Mouse (Mus musculus) hindbrain, postnatal 0 days (tissue): ENCODE results near the gene Syne3. TPM values are rescaled to one million over a fixed set of nuclear protein-coding genes. Genes with fewer than 3 reads are reported as not detected.

Experiments
- ATAC-seq: fragments of 200-750 bp; cut with Nextera tagmentation; 2 replicates; pipeline ENCODE4 v1.8.0; 2017; ENCODE audit warnings: mild to moderate bottlenecking, moderate TSS enrichment, moderate library complexity
- DNase-seq: peaks from one replicate; pipeline ENCODE4 v3.0.0-alpha.2; 2015; ENCODE audit warnings: low spot score
- H3K27ac ChIP-seq: fragments of 300-500 bp; sonication (generic); 2 replicates; pipeline ENCODE4 v1.5.1; 2014; ENCODE audit warnings: mild to moderate bottlenecking
- H3K27me3 ChIP-seq: fragments of 300-500 bp; sonication (generic); 2 replicates; pipeline ENCODE4 v1.6.1; 2014; ENCODE audit warnings: low read length, mixed read lengths; ENCODE audit not compliant: insufficient read depth
- H3K36me3 ChIP-seq: fragments of 300-500 bp; sonication (generic); 2 replicates; pipeline ENCODE4 v1.6.1; 2014; ENCODE audit warnings: low read length, mixed read lengths; ENCODE audit not compliant: insufficient read depth
- H3K4me1 ChIP-seq: fragments of 300-500 bp; sonication (generic); 2 replicates; pipeline ENCODE4 v1.6.1; 2014; ENCODE audit warnings: antibody characterized with exemption, low read length, mixed read lengths; ENCODE audit not compliant: insufficient read depth
- H3K4me2 ChIP-seq: fragments of 300-500 bp; sonication (generic); 2 replicates; pipeline ENCODE4 v1.6.1; 2014; ENCODE audit warnings: low read depth, mild to moderate bottlenecking, low read length, moderate library complexity, mixed read lengths
- H3K4me3 ChIP-seq: fragments of 300-500 bp; sonication (generic); 2 replicates; pipeline ENCODE4 v1.5.1; 2014; ENCODE audit warnings: low read length
- H3K9ac ChIP-seq: fragments of 300-500 bp; sonication (generic); replicated peaks from 2 replicates; pipeline ENCODE4 v1.6.1; 2014; ENCODE audit warnings: mild to moderate bottlenecking, low read length, moderate library complexity, mixed read lengths
- H3K9me3 ChIP-seq: fragments of 300-500 bp; sonication (generic); 2 replicates; pipeline ENCODE4 v1.6.1; 2016; ENCODE audit warnings: low read length, mixed read lengths
- CTCF ChIP-seq: IDR thresholded peaks from 2 replicates; pipeline ENCODE4 v1.5.1; 2016; ENCODE audit warnings: antibody characterized with exemption, control low read depth, low read depth
- WGBS: fragments of 180-500 bp; shearing (Covaris S2); extraction: QIAGEN DNeasy Blood & Tissue Kit; methylation state at CpG from one replicate; pipeline ENCODE4 v1.1.7; 2014; 5-methylcytosine and 5-hydroxymethylcytosine counted together
- polyA plus RNA-seq: library from polyadenylated mRNA; unstranded; fragments of >200 nt; fragmentation: Nextera tagmentation; extraction: Ambion mirVana; gene quantifications from 2 replicates; pipeline ENCODE4 v1.2.1, GENCODE M21; 2015
- total RNA-seq: library from RNA; depleted of rRNA; stranded (reverse); fragments of >200 nt; gene quantifications from 2 replicates; pipeline ENCODE4 v1.2.3, GENCODE M21; 2014

The Syne3 gene
- total and polyA plus RNA-seq, 2 experiments from 2014 or later = 0.98 to 1.4 TPM

DNA sequence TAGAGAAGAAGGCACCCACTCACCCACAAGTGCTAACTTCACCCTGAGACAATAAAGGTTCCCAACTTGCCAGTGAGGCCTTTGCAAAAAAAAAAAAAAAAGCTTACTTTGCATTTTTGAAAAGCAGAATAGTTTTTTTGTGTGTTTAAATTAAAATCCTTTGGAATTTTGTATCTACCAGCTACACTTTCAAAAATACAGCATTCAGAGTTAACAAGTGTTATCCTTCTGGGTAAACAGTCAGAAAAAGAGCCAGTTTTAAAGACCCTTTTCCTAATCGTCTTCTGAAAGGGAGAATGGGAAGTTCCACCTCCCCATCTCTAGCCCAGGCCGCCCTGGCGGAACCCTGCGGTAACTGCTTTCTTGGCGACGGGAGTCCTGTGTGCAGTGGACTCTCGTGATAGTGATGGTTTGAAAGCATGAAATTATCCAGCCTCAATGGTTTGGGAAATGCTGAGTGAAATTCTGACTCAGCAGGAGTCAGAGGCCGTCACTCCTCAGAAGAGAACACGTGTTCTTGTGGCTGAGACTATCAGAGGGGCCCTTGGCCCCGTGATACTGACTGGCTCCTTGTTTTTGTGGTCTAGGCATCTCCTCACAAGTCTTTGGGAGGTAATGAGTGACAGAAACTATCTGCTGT is 16.5 kb upstream of the Syne3 start:
- no peak for TF ChIP-seq CTCF
- Histone ChIP-seq H3K4me1 (no peaks in the 10 kb centered on the region; the same call in 1 of the 2 replicates), H3K4me2 (no peak overlapping the region), H3K9me3 (no peaks in the 10 kb centered on the region), H3K4me3 (no peak overlapping the region), H3K36me3 (peaks cover 16% of the 10 kb centered on the region), H3K27ac (no peak overlapping the region), H3K9ac (no peak overlapping the region), H3K27me3 (no peaks in the 10 kb centered on the region)
- ATAC-seq (no peak), DNase-seq (no peak)
- 44% methylated on average over 10 of the region's 10 CpGs for WGBS

GRCm38 (mm10) chr12:105025271-105025946 is 15.8 kb upstream of the Syne3 start:
- H3K27me3 ChIP-seq = no peaks in the 10 kb centered on the region
- peak; percentile 85 for TF ChIP-seq CTCF
- DNase-seq (peak; percentile 86), ATAC-seq (peak; percentile 53; the same call in 1 of the 2 replicates)
- 48% methylated on average over 8 of the region's 8 CpGs for WGBS
- no peak overlapping the region for H3K4me2 ChIP-seq
- peaks cover 16% of the 10 kb centered on the region for H3K36me3 ChIP-seq
- no peak overlapping the region for H3K9ac ChIP-seq
- H3K27ac ChIP-seq = no peak overlapping the region
- H3K4me3 ChIP-seq = no peak overlapping the region
- H3K4me1 ChIP-seq = no peaks in the 10 kb centered on the region
- no peaks in the 10 kb centered on the region for H3K9me3 ChIP-seq

DNA sequence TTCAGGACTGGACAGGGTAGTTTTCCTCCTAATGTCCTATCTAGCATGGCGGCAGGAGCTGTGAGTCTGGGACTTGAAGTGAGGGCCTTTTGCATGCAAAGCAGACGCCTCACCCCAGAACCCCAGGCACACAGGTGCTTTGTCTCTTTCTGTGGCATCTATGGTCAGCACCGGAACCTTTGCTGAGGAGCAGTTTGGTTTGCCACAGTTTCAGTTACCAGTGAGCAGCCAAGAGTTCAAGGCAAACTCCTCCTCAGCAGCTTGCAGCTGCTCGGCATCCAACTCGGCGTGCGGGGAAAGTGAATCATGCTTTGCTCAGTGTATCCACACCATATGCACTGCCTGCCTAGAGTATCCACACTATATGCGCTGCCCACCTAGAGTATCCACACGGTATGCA is 13.2 kb upstream of the Syne3 start:
- DNase-seq (no peak), ATAC-seq (no peak)
- H3K36me3 ChIP-seq = no peaks in the 10 kb centered on the region
- H3K4me3 ChIP-seq = no peak overlapping the region
- H3K27ac ChIP-seq = no peak overlapping the region
- 98% methylated on average over 9 of the region's 9 CpGs for WGBS
- no peaks in the 10 kb centered on the region for H3K9me3 ChIP-seq
- no peaks in the 10 kb centered on the region for H3K27me3 ChIP-seq
- no peak overlapping the region for H3K4me2 ChIP-seq
- H3K4me1 ChIP-seq = no peaks in the 10 kb centered on the region
- no peak for TF ChIP-seq CTCF
- H3K9ac ChIP-seq = no peak overlapping the region

DNA sequence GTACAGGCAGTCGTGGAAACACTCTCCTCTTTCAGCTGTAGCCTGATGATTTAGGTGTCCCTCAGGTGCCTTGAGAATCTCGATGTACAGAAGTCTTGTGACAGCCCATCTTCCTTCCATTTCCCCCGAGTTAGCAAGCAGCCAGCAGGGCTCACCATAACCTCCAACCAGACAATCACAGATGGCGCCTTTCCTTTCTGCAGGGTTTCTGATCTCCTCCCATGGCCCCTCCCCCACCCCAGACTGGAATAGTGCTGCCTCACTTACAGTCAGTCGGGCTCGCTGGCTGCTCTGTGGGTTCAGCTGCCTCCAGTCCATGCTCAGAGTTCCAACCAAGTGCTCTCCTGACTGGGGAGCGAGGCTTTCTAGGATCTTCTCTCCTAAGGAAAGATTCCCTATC is 12.5 kb upstream of the Syne3 start:
- WGBS = 65% methylated on average over 7 of the region's 7 CpGs
- no peak for ATAC-seq
- no peak for DNase-seq
- H3K4me2 ChIP-seq = no peak overlapping the region
- H3K9ac ChIP-seq = no peak overlapping the region
- H3K4me3 ChIP-seq = no peak overlapping the region
- no peaks in the 10 kb centered on the region for H3K36me3 ChIP-seq
- H3K4me1 ChIP-seq = no peaks in the 10 kb centered on the region
- no peaks in the 10 kb centered on the region for H3K9me3 ChIP-seq
- H3K27me3 ChIP-seq = no peaks in the 10 kb centered on the region
- no peak for TF ChIP-seq CTCF
- H3K27ac ChIP-seq = no peak overlapping the region

GRCm38 (mm10) chr12:105021441-105022069 is 11.9 kb upstream of the Syne3 start:
- H3K9me3 ChIP-seq = no peaks in the 10 kb centered on the region
- ATAC-seq = no peak

GRCm38 (mm10) chr12:105019359-105020219 is 10.0 kb upstream of the Syne3 start:
- DNase-seq = peak; percentile 15
- H3K27me3 ChIP-seq = no peaks in the 10 kb centered on the region
- no peak overlapping the region for H3K4me2 ChIP-seq
- no peaks in the 10 kb centered on the region for H3K9me3 ChIP-seq
- no peak for ATAC-seq
- no peak overlapping the region; the same call in 1 of the 2 replicates for H3K27ac ChIP-seq
- TF ChIP-seq CTCF = no peak
- whole genome bisulfite sequencing = 45% methylated on average over 19 of the region's 19 CpGs
- H3K4me3 ChIP-seq = no peak overlapping the region
- no peaks in the 10 kb centered on the region for H3K4me1 ChIP-seq
- H3K36me3 ChIP-seq = no peaks in the 10 kb centered on the region
- no peak overlapping the region for H3K9ac ChIP-seq

More at GRCm38 (mm10) chr12:105021441-105022069, 11.9 kb upstream of the Syne3 start:
- H3K4me3 ChIP-seq = no peak overlapping the region
- H3K9ac ChIP-seq = no peak overlapping the region
- WGBS = 89% methylated on average over 8 of the region's 8 CpGs
- H3K27me3 ChIP-seq = no peaks in the 10 kb centered on the region
- no peak for DNase-seq
- H3K27ac ChIP-seq = no peak overlapping the region
- H3K4me2 ChIP-seq = no peak overlapping the region
- no peak for TF ChIP-seq CTCF
- H3K4me1 ChIP-seq = no peaks in the 10 kb centered on the region
- no peaks in the 10 kb centered on the region for H3K36me3 ChIP-seq
